Mouse (Mus musculus) stomach, postnatal 0 days (tissue): ENCODE data around the gene Nts. TPM values are rescaled to one million over a fixed set of nuclear protein-coding genes. Genes with fewer than 3 reads are reported as not detected.

Source experiments
- ATAC-seq: fragments of 200-750 bp; cut with Nextera tagmentation; 2 replicates; pipeline ENCODE4 v1.8.0; 2017; ENCODE audit not compliant: low FRiP score, low TSS enrichment
- DNase-seq: peaks from one replicate; pipeline ENCODE4 v3.0.0-alpha.2; 2016; ENCODE audit warnings: low spot score
- H3K27ac ChIP-seq: fragments of 300-500 bp; sonication (generic); replicated peaks from 2 replicates; pipeline ENCODE4 v1.5.1; 2014; ENCODE audit warnings: mild to moderate bottlenecking, control low read depth
- H3K27me3 ChIP-seq: fragments of 300-500 bp; sonication (generic); 2 replicates; pipeline ENCODE4 v1.6.1; 2014; ENCODE audit warnings: low read length; ENCODE audit not compliant: control insufficient read depth, insufficient read depth
- H3K36me3 ChIP-seq: fragments of 300-500 bp; sonication (generic); 2 replicates; pipeline ENCODE4 v1.6.1; 2014; ENCODE audit warnings: low read length, mixed read lengths; ENCODE audit not compliant: control insufficient read depth, insufficient read depth
- H3K4me1 ChIP-seq: fragments of 300-500 bp; sonication (generic); replicated peaks from 2 replicates; pipeline ENCODE4 v1.6.1; 2014; ENCODE audit warnings: antibody characterized with exemption; ENCODE audit not compliant: control insufficient read depth, insufficient read depth
- H3K4me2 ChIP-seq: fragments of 300-500 bp; sonication (generic); replicated peaks from 2 replicates; pipeline ENCODE4 v1.6.1; 2014; ENCODE audit warnings: low read depth, mild to moderate bottlenecking, control low read depth, moderate library complexity
- H3K4me3 ChIP-seq: fragments of 300-500 bp; sonication (generic); 2 replicates; pipeline ENCODE4 v1.5.1; 2014; ENCODE audit warnings: low read depth, low read length, control low read depth
- H3K9ac ChIP-seq: fragments of 300-500 bp; sonication (generic); 2 replicates; pipeline ENCODE4 v1.6.1; 2014; ENCODE audit warnings: mild to moderate bottlenecking, low read length, control low read depth, mixed read lengths
- H3K9me3 ChIP-seq: fragments of 300-500 bp; sonication (generic); 2 replicates; pipeline ENCODE4 v1.6.1; 2016; ENCODE audit warnings: low read length; ENCODE audit not compliant: control insufficient read depth
- CTCF ChIP-seq: IDR thresholded peaks from 2 replicates; pipeline ENCODE4 v1.5.1; 2016; ENCODE audit warnings: antibody characterized with exemption, low read depth, mild to moderate bottlenecking, moderate library complexity
- EP300 ChIP-seq: optimal IDR thresholded peaks from 2 replicates; pipeline ENCODE3; 2016; ENCODE audit warnings: antibody characterized with exemption
- WGBS: fragments of 180-500 bp; shearing (Covaris S2); extraction: QIAGEN DNeasy Blood & Tissue Kit; methylation state at CpG from one replicate; pipeline ENCODE4 v1.1.7; 2014; 5-methylcytosine and 5-hydroxymethylcytosine counted together
- polyA plus RNA-seq: library from polyadenylated mRNA; unstranded; fragments of >200 nt; fragmentation: Nextera tagmentation; extraction: Ambion mirVana; gene quantifications from 2 replicates; pipeline ENCODE4 v1.2.1, GENCODE M21; 2015

Nts gene
- polyA plus RNA-seq = 0.36 and 0.39 TPM in 2 replicates

DNA sequence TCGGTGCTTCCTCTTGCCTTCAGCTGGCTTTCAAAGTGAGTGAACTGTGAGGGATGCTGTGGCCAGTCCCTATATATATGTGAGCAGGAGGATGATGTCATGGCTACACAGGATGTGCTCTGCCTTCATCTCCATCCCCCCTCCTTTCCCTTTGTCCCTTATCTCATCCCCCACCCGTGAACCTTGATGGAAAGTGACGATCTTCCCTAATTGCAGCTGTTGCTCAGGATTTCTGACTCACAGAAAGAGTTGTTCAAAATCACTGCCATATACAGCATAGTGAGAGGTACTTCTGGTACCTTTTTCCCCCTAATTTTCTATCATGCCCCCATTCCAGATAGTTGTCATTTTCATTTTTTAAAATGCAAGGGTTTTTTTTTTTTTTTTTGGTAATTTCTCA, at the start of gene Nts:
Gene Nts (minus strand): TSS at position 101 of the 400 bp plus-strand sequence.
- no peaks in the 10 kb centered on the region for H3K36me3 ChIP-seq
- H3K27me3 ChIP-seq = no peaks in the 10 kb centered on the region
- WGBS = 13% methylated on average over 3 of the region's 3 CpGs
- TF ChIP-seq EP300 = no peak
- TF ChIP-seq CTCF = no peak
- H3K27ac ChIP-seq = no peak within 1 kb of the TSS
- ATAC-seq (no peak), DNase-seq (no peak)
- no peaks in the 10 kb centered on the region for H3K9me3 ChIP-seq
- H3K9ac ChIP-seq = no peak within 1 kb of the TSS
- H3K4me3 ChIP-seq = no peak within 1 kb of the TSS
- H3K4me2 ChIP-seq = no peak within 1 kb of the TSS
- H3K4me1 ChIP-seq = no peaks in the 10 kb centered on the region

DNA sequence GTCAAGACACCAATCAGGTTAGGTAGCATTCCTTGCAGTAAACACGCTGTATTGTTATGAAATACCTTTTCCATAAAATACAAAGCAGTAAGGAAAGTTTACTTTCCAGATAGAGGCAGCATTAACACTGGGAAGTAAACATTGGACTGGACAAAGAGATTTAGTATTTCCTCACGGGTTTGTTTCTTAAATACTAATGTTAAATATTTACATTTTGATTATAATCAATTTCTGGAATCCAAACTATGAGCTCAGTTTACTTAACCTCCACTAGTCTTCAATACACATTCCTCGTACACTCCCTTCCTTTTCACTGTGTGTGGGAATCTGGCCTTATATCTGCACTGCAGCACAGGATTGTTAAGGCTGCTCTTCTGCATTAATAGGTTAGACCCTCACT, 37.6 kb upstream of the Nts start:
- DNase-seq = no peak
- TF ChIP-seq EP300 (no peak), CTCF (no peak)
- Histone ChIP-seq H3K27me3 (no peaks in the 10 kb centered on the region), H3K4me1 (0 out of 2 replicates have a peak, but pooled peaks cover 3% of the 10 kb centered on the region), H3K9me3 (no peaks in the 10 kb centered on the region), H3K4me3 (no peak overlapping the region), H3K4me2 (no peak overlapping the region), H3K36me3 (no peaks in the 10 kb centered on the region), H3K27ac (no peak overlapping the region), H3K9ac (no peak overlapping the region)
- ATAC-seq = peak; percentile 87
- 20% methylated on average over 3 of the region's 3 CpGs for WGBS

DNA sequence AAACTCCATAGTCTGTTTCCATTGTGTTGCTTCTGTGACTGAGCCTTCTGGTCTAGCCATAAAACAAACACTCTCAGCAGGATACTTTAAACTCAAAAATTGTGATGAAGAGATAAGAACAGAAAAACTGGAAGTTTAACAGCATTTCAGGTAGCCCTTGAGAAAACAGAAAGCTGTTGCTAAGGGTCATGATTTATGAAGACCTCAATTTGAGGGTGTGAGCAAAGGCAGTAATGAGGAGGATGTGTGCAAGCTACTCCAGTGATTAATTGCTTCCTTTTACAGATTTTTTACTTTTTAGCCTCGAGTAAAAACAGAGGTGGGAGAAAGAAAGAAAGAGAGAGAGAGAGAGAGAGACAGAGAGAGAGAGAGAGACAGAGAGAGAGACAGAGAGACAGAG, 23.9 kb upstream of the Nts start:
- Histone ChIP-seq H3K4me2 (peak overlapping the region; percentile 34; the same call in 1 of the 2 replicates), H3K9ac (no peak overlapping the region), H3K27ac (no peak overlapping the region), H3K27me3 (no peaks in the 10 kb centered on the region), H3K9me3 (no peaks in the 10 kb centered on the region), H3K36me3 (no peaks in the 10 kb centered on the region), H3K4me1 (no peaks in the 10 kb centered on the region), H3K4me3 (no peak overlapping the region)
- TF ChIP-seq CTCF (no peak), EP300 (no peak)
- ATAC-seq = no peak
- DNase-seq = no peak
- 0% methylated on average over 1 of the region's 1 CpGs for WGBS

- Histone ChIP-seq H3K27me3 (no peaks in the 10 kb centered on the region), H3K9ac (peak within 1 kb of the TSS; percentile 56), H3K9me3 (no peaks in the 10 kb centered on the region), H3K4me3 (peak within 1 kb of the TSS; percentile 35), H3K4me2 (peak within 1 kb of the TSS; percentile 37), H3K4me1 (no peaks in the 10 kb centered on the region), H3K36me3 (no peaks in the 10 kb centered on the region), H3K27ac (peak within 1 kb of the TSS; percentile 84)
- WGBS = 13% methylated on average over 5 of the region's 5 CpGs
- TF ChIP-seq EP300 (no peak), CTCF (no peak)
- DNase-seq = peak; percentile 84
- peak; percentile 96 for ATAC-seq
These were observed 21.6 kb upstream of the Nts start, which contains the start of gene Rassf9 for GRCm38 (mm10) chr10:102511807-102512461. Gene Rassf9, plus strand, starts transcription at chr10:102512222.

DNA sequence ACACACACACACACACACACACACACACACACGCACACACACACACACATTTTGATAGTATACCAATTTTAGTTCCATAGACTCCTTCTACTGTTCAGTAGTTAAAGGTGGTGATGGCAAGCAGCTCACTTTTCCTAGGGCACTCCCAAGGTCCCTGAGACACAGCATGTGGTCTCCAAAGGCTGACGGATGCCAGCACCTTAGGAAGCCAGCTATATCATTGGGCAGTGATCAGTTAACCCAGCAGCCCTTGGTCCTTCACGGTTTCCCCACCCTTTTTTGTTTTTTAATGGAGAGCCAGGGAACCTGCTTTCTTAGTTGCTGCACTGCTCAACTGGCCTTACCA, 21.1 kb upstream of the Nts start:
- Histone ChIP-seq H3K27me3 (no peaks in the 10 kb centered on the region), H3K27ac (peak overlapping the region; percentile 84), H3K36me3 (no peaks in the 10 kb centered on the region), H3K4me2 (peak overlapping the region; percentile 37), H3K4me1 (no peaks in the 10 kb centered on the region), H3K9ac (no peak overlapping the region), H3K9me3 (no peaks in the 10 kb centered on the region), H3K4me3 (peak overlapping the region; percentile 35; the same call in 1 of the 2 replicates)
- TF ChIP-seq EP300 (no peak), CTCF (no peak)
- WGBS = 36% methylated on average over 3 of the region's 3 CpGs
- no peak for DNase-seq
- no peak for ATAC-seq

DNA sequence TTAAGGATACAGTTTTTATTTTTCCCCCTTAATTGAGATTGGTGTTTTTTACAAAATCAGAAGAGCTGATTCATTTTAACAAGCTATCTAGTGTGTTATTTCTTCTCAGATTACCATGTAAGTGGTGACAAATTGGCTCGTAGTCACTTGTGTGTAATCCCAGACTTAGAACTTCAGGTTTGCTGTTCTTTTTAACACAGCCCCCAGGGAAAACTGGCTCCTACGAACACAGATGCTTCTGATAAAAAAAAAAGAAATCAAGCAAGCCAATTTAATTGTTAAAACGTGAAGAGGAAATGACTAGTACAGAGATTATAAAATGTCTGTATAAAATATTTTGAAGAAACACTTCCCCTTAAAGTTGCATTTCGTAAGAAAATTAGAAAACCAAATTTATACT, 17.1 kb upstream of the Nts start:
- Histone ChIP-seq H3K36me3 (no peaks in the 10 kb centered on the region), H3K4me1 (no peaks in the 10 kb centered on the region), H3K27ac (no peak overlapping the region), H3K9me3 (no peaks in the 10 kb centered on the region), H3K4me3 (no peak overlapping the region), H3K4me2 (no peak overlapping the region), H3K9ac (no peak overlapping the region), H3K27me3 (no peaks in the 10 kb centered on the region)
- ATAC-seq (no peak), DNase-seq (no peak)
- no peak for TF ChIP-seq EP300
- no peak for TF ChIP-seq CTCF
- WGBS = 54% methylated on average over 4 of the region's 4 CpGs
